Mouse (Mus musculus): ENCODE results near the gene Olfr159. TPM values are rescaled to one million over a fixed set of nuclear protein-coding genes. Genes with fewer than 3 reads are reported as not detected.
"Not testable (repeated sequence)": the region's sequence is repeated elsewhere in the genome, so short reads cannot be mapped to it uniquely, and the experiment has no call there.

Olfr159 gene
- polyA plus RNA-seq (2015; fragmentation: Nextera tagmentation; extraction: Ambion mirVana), result not detected in 2 replicates

- Histone ChIP-seq H3K4me1 (replicated peaks) (no peaks in the 10 kb centered on the region), H3K9me3 (replicated peaks) (no peaks in the 10 kb centered on the region), H3K4me3 (replicated peaks) (no peak within 1 kb of the TSS), H3K36me3 (replicated peaks) (no peaks in the 10 kb centered on the region), H3K9ac (no peak within 1 kb of the TSS), H3K27me3 (no peaks in the 10 kb centered on the region; the same call in 1 of the 2 replicates), H3K4me2 (no peak within 1 kb of the TSS), H3K27ac (replicated peaks) (no peak within 1 kb of the TSS)
- ATAC-seq (ENCODE audit: insufficient read depth), result no peak
- 55% methylated on average over 6 of the region's 6 CpGs for WGBS (ENCODE audit: insufficient replicate concordance)
Measured at GRCm38 (mm10) chr4:43770909-43771308, at the start of gene Olfr159. Gene Olfr159, minus strand, starts transcription at chr4:43771009.

GRCm38 (mm10) chr4:43798936-43799335, 28.1 kb upstream of the Olfr159 start:
- Histone ChIP-seq H3K4me1 (replicated peaks) (no peaks in the 10 kb centered on the region), H3K36me3 (replicated peaks) (no peaks in the 10 kb centered on the region), H3K4me3 (replicated peaks) (no peak overlapping the region), H3K27ac (replicated peaks) (no peak overlapping the region), H3K27me3 (no peaks in the 10 kb centered on the region), H3K9ac (no peak overlapping the region), H3K4me2 (no peak overlapping the region), H3K9me3 (replicated peaks) (no peaks in the 10 kb centered on the region)
- no peak for ATAC-seq (ENCODE audit: insufficient read depth)
- 54% methylated on average over 7 of the region's 7 CpGs for WGBS (ENCODE audit: insufficient replicate concordance)

GRCm38 (mm10) chr4:43795844-43796243, 25.0 kb upstream of the Olfr159 start:
- 69% methylated on average over 5 of the region's 5 CpGs for WGBS (ENCODE audit: insufficient replicate concordance)

GRCm38 (mm10) chr4:43795296-43795695, 24.5 kb upstream of the Olfr159 start:
- H3K36me3 ChIP-seq (replicated peaks), result no peaks in the 10 kb centered on the region
- no peaks in the 10 kb centered on the region for H3K27me3 ChIP-seq
- ATAC-seq (ENCODE audit: insufficient read depth), result no peak
- H3K27ac ChIP-seq (replicated peaks), result no peak overlapping the region
- 60% methylated on average over 6 of the region's 6 CpGs for WGBS (ENCODE audit: insufficient replicate concordance)
- no peak overlapping the region for H3K4me2 ChIP-seq
- no peaks in the 10 kb centered on the region for H3K9me3 ChIP-seq (replicated peaks)
- H3K4me1 ChIP-seq (replicated peaks), result no peaks in the 10 kb centered on the region
- no peak overlapping the region for H3K9ac ChIP-seq
- H3K4me3 ChIP-seq (replicated peaks), result no peak overlapping the region

More at GRCm38 (mm10) chr4:43795844-43796243, 25.0 kb upstream of the Olfr159 start:
- H3K27me3 ChIP-seq; H3K27ac ChIP-seq (replicated peaks); H3K4me1 ChIP-seq (replicated peaks); H3K36me3 ChIP-seq (replicated peaks); H3K9ac ChIP-seq; ATAC-seq (ENCODE audit: insufficient read depth); H3K4me3 ChIP-seq (replicated peaks); H3K9me3 ChIP-seq (replicated peaks); H3K4me2 ChIP-seq: not testable (repeated sequence)

- ATAC-seq (ENCODE audit: insufficient read depth), result no peak
- no peak overlapping the region for H3K4me2 ChIP-seq
- WGBS (ENCODE audit: insufficient replicate concordance), result 22% methylated on average over 2 of the region's 2 CpGs
- no peak overlapping the region for H3K27ac ChIP-seq (replicated peaks)
- H3K9ac ChIP-seq, result no peak overlapping the region
- no peaks in the 10 kb centered on the region for H3K4me1 ChIP-seq (replicated peaks)
- no peaks in the 10 kb centered on the region; the same call in 1 of the 2 replicates for H3K27me3 ChIP-seq
- no peaks in the 10 kb centered on the region for H3K36me3 ChIP-seq (replicated peaks)
- H3K9me3 ChIP-seq (replicated peaks), result no peaks in the 10 kb centered on the region
- H3K4me3 ChIP-seq (replicated peaks), result no peak overlapping the region
Measured at GRCm38 (mm10) chr4:43772304-43772703, 1.5 kb upstream of the Olfr159 start.

GRCm38 (mm10) chr4:43771626-43772025, 817 bp upstream of the Olfr159 start:
- Histone ChIP-seq H3K27me3 (no peaks in the 10 kb centered on the region; the same call in 1 of the 2 replicates), H3K4me1 (replicated peaks) (no peaks in the 10 kb centered on the region), H3K36me3 (replicated peaks) (no peaks in the 10 kb centered on the region), H3K27ac (replicated peaks) (no peak overlapping the region), H3K9ac (no peak overlapping the region), H3K9me3 (replicated peaks) (no peaks in the 10 kb centered on the region), H3K4me2 (no peak overlapping the region), H3K4me3 (replicated peaks) (no peak overlapping the region)
- WGBS (ENCODE audit: insufficient replicate concordance), result 38% methylated on average over 6 of the region's 6 CpGs
- no peak for ATAC-seq (ENCODE audit: insufficient read depth)

- no peak overlapping the region for H3K4me3 ChIP-seq (replicated peaks)
- H3K4me1 ChIP-seq (replicated peaks), result no peaks in the 10 kb centered on the region
- no peak overlapping the region for H3K4me2 ChIP-seq
- H3K27me3 ChIP-seq, result no peaks in the 10 kb centered on the region; the same call in 1 of the 2 replicates
- no peak overlapping the region for H3K9ac ChIP-seq
- H3K9me3 ChIP-seq (replicated peaks), result no peaks in the 10 kb centered on the region
- no peak overlapping the region for H3K27ac ChIP-seq (replicated peaks)
- WGBS (ENCODE audit: insufficient replicate concordance), result 75% methylated on average over 2 of the region's 2 CpGs
- no peak for ATAC-seq (ENCODE audit: insufficient read depth)
- no peaks in the 10 kb centered on the region for H3K36me3 ChIP-seq (replicated peaks)
Measured at GRCm38 (mm10) chr4:43769374-43769773, 1.4 kb downstream of the Olfr159 start.

GRCm38 (mm10) chr4:43768341-43768740, 2.5 kb downstream of the Olfr159 start:
- H3K4me3 ChIP-seq (replicated peaks), result no peak overlapping the region
- H3K27ac ChIP-seq (replicated peaks), result no peak overlapping the region
- H3K4me1 ChIP-seq (replicated peaks), result no peaks in the 10 kb centered on the region
- no peaks in the 10 kb centered on the region; the same call in 1 of the 2 replicates for H3K27me3 ChIP-seq
- H3K9me3 ChIP-seq (replicated peaks), result no peaks in the 10 kb centered on the region
- H3K36me3 ChIP-seq (replicated peaks), result no peaks in the 10 kb centered on the region
- H3K9ac ChIP-seq, result no peak overlapping the region
- WGBS (ENCODE audit: insufficient replicate concordance), result 56% methylated on average over 5 of the region's 5 CpGs
- H3K4me2 ChIP-seq, result no peak overlapping the region
- no peak for ATAC-seq (ENCODE audit: insufficient read depth)

GRCm38 (mm10) chr4:43763410-43763809, 7.4 kb downstream of the Olfr159 start:
- ATAC-seq (ENCODE audit: insufficient read depth), result no peak
- Histone ChIP-seq H3K27ac (replicated peaks) (no peak overlapping the region), H3K9me3 (replicated peaks) (no peaks in the 10 kb centered on the region), H3K36me3 (replicated peaks) (no peaks in the 10 kb centered on the region), H3K4me3 (replicated peaks) (no peak overlapping the region), H3K27me3 (no peaks in the 10 kb centered on the region), H3K4me2 (no peak overlapping the region), H3K4me1 (replicated peaks) (no peaks in the 10 kb centered on the region), H3K9ac (no peak overlapping the region)
- 17% methylated on average over 7 of the region's 7 CpGs for WGBS (ENCODE audit: insufficient replicate concordance)

- Histone ChIP-seq H3K4me1 (replicated peaks) (no peaks in the 10 kb centered on the region), H3K36me3 (replicated peaks) (no peaks in the 10 kb centered on the region), H3K9me3 (replicated peaks) (no peaks in the 10 kb centered on the region), H3K27me3 (no peaks in the 10 kb centered on the region), H3K4me2 (no peak overlapping the region), H3K27ac (replicated peaks) (no peak overlapping the region), H3K9ac (no peak overlapping the region), H3K4me3 (replicated peaks) (no peak overlapping the region)
- ATAC-seq (ENCODE audit: insufficient read depth), result no peak
- 46% methylated on average over 2 of the region's 2 CpGs for WGBS (ENCODE audit: insufficient replicate concordance)
Measured at GRCm38 (mm10) chr4:43761336-43761735, 9.5 kb downstream of the Olfr159 start.

- H3K4me2 ChIP-seq, result no peak overlapping the region
- no peak for ATAC-seq (ENCODE audit: insufficient read depth)
- no peaks in the 10 kb centered on the region for H3K4me1 ChIP-seq (replicated peaks)
- 67% methylated on average over 10 of the region's 10 CpGs for WGBS (ENCODE audit: insufficient replicate concordance)
- H3K9me3 ChIP-seq (replicated peaks), result no peaks in the 10 kb centered on the region
- H3K9ac ChIP-seq, result no peak overlapping the region
- H3K4me3 ChIP-seq (replicated peaks), result no peak overlapping the region
- no peaks in the 10 kb centered on the region for H3K27me3 ChIP-seq
- no peak overlapping the region for H3K27ac ChIP-seq (replicated peaks)
- no peaks in the 10 kb centered on the region for H3K36me3 ChIP-seq (replicated peaks)
Measured at GRCm38 (mm10) chr4:43760460-43760859, 10.3 kb downstream of the Olfr159 start.
